Mouse (Mus musculus) testis, adult 2 months (tissue): ENCODE data around the gene Fbxo48.

Experiments used
- CTCF ChIP-seq: fragments of 200-500 bp; IDR thresholded peaks from 2 replicates; pipeline ENCODE4 v1.5.1; 2012; ENCODE audit warnings: low read depth, mild to moderate bottlenecking, inconsistent platforms, low read length, moderate library complexity; ENCODE audit not compliant: control insufficient read depth, insufficient read depth, insufficient replicate concordance
- POLR2A ChIP-seq: fragments of 200-500 bp; IDR thresholded peaks from 2 replicates; pipeline ENCODE4 v1.6.1; 2012; ENCODE audit warnings: low read depth, mild to moderate bottlenecking, inconsistent platforms, low read length, moderate library complexity; ENCODE audit not compliant: control insufficient read depth

DNA sequence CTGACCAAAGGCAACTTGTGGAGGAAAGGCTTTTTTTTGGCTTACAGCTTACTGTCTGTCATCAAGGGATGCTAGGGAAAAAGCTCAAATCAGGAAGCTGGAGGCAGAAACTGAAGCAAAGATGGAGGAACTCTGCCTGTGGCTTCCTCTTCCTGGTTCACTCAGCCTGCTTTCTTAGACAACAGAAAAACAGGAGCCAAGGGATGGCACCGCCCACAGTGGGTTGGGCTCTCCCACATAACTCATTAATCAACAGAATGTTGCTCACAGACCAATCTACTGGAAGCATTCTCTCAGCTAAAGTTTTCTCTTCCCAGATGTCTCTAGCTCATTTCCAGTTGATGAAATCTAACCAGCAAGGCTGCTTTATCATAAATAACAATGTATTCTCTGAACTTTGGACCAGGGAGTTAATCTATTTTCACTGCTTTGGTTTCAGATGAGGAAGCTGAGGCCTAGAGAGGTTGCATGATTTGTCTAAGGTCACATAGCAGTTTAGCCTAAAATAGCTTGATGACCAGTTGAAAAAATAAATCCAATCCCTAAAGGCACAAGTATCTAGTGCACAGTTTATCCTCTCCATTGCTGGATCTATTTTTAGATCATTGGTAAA is 43.6 kb upstream of the Fbxo48 start:
- TF ChIP-seq CTCF (no peak), POLR2A (no peak)
